Mouse (Mus musculus): ENCODE data around the gene Tstd2. TPM values are rescaled to one million over a fixed set of nuclear protein-coding genes. Genes with fewer than 3 reads are reported as not detected.

Tstd2 gene
- total RNA-seq, 2 experiments from 2014 or later = 24.6 to 31.4 TPM

- no peak for DNase-seq (ENCODE audit: low spot score in 2 of 2)
Observed at GRCm38 (mm10) chr4:46085223-46085811, 53.2 kb downstream of the Tstd2 start.

DNA sequence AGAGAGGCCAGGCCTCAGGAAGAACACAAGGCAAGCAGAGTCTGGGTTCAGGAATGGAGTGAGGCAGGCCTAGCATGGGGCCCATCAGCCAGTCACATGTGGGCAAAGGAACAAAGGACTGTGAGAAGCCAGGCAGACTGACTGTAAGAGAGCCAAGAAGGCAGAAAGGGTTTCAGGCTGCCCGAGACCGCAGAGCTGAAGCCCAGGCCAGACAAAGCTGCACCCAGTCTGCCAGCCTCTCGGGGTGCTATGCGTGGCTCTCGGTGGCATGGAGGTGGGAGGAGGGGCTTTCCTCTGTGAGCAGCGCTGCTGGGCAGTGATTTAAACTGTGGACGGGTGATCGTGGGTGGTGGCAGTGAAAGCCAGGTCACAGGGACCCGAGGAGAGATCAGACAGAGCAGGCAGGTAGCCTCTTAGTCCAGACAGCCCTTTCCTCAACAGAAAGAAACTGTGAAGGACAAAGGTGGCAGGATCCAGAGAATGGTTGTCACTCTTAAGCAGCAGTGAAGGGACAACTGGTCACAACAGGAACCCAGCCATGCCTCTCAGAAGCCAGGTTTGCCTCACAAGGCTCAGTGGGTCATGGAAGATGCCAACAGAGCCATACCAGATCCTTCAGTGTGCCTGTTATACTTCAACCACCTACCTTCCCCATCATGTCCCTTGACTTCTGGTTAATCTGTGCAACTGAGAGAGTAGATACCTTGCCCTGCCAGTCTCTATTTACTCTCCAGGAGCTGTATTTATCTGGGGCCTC, 53.9 kb downstream of the Tstd2 start:
- no peak for DNase-seq (ENCODE audit: low spot score in 2 of 2)

- DNase-seq (ENCODE audit: low spot score in 2 of 2) = no peak
Observed at GRCm38 (mm10) chr4:46082555-46082954, 55.9 kb downstream of the Tstd2 start.

DNA sequence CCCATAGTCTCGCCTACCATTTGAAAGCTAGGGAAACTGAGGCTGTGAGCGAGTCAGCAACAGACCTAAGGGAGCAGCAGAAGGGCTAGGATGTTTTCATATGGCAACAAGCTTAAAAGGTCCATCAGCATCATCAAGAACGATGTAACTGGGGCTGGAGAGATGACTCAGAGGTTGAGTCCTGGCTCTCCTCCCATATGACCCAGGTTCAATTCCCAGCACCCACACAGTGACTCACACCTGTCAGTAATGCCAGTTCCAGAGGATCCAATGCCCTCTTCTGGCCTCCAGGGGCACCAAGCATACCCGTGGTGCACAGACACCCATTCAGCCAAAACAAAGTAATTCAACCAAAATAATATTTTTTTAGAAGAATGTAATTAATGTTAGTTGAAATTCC, 58.2 kb downstream of the Tstd2 start:
- no peak for DNase-seq (ENCODE audit: low spot score in 2 of 2)

DNA sequence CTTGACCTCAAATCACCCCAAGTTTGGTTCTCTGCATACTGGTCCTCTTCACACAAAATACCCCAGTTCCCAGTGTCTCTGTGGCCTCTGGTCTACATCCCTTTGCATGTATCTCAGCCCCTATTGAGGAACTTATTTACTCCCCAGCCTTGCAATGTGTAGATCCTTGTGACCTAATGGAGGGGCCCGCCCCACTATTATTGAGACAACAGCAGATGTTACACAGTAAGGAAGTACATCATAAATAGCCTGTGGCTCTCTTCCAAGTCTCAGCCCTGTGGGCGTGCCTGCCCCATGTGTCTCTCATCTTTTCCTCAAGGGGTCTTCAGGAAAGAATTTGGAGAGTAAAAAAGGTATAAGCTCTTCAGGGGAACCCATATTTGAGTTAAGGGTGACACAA, 61.6 kb downstream of the Tstd2 start:
- no peak for DNase-seq (ENCODE audit: low spot score in 2 of 2)

DNA sequence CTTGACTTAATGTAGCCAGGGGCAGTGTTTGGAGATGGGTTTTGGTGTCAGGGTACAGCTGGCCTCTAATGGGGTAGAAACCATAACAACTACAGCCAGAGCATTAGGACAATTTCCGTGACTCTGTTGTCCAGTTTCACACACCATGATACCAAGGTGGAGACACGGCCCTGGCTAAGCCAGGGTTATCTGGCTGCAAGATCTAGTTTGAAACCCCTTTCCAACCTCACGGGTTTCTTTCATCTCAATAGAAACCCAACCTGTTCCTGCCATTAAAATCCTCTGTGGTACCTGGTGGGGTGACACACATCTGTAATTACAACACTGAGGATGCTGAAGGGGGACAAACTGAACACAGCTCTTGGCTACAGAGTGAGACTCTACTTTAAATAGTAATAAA, 62.8 kb downstream of the Tstd2 start:
- no peak for DNase-seq (ENCODE audit: low spot score in 2 of 2)

GRCm38 (mm10) chr4:46073736-46074135, 64.8 kb downstream of the Tstd2 start:
- no peak for DNase-seq (ENCODE audit: low spot score in 2 of 2)

- DNase-seq (ENCODE audit: low spot score in 2 of 2) = no peak
Observed at GRCm38 (mm10) chr4:46072631-46073030, 65.9 kb downstream of the Tstd2 start.

GRCm38 (mm10) chr4:46069851-46070482, 68.5 kb downstream of the Tstd2 start:
- DNase-seq (ENCODE audit: low spot score in 2 of 2) = no peak

- no peak for DNase-seq (ENCODE audit: low spot score in 2 of 2)
Observed at GRCm38 (mm10) chr4:46068573-46068972, 69.9 kb downstream of the Tstd2 start.

DNA sequence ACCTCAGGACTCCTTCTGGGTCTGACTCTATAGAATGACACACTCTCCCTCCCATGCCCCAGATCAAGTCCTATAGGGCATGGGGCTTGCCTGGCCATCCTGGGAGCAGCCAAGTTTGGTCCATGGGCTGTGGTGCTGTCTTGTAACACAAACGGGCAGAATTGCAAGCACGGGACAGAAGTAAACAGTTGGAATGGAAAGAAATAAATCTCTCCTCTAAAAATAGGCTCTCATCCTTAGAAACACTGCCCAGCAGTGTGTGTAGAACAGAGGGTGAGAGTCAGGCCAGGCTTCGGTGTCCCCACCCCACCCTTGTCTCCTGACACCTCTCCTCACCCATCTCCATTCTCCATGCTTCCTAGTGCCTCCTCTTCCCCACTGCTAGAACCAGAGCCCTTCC, 70.4 kb downstream of the Tstd2 start:
- no peak for DNase-seq (ENCODE audit: low spot score in 2 of 2)

DNA sequence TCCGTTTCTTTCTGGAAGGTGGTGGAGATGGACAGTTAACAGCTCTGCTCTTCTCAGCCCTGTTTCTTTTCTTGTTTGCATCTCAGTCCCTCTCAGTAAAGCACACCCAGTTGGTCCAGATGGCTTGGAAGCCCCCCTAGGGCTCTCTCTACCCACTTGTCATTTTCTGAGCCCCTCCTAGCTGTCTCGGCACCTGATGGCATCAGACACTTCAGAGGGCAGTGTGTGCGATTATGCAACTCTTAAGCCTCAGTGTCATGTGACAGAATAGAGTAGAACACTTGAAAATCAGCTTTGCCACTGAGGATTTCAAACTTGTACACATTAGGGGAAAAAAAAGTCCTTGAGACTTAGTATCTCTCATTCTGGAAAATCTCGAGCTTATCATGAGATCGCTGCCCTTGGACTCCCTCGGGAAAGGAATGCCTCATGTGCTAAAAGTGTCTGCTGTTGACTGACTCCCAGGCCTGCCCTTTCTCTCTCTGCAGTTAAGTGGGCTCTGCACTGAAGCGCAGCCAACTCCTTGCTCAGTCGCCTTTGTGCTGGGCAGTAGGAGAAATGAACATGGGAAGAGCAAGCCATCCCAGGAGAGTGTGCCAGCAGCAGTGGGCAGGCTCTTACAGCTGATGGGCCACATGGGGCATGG, 72.7 kb downstream of the Tstd2 start:
- DNase-seq (ENCODE audit: low spot score in 2 of 2) = no peak

DNA sequence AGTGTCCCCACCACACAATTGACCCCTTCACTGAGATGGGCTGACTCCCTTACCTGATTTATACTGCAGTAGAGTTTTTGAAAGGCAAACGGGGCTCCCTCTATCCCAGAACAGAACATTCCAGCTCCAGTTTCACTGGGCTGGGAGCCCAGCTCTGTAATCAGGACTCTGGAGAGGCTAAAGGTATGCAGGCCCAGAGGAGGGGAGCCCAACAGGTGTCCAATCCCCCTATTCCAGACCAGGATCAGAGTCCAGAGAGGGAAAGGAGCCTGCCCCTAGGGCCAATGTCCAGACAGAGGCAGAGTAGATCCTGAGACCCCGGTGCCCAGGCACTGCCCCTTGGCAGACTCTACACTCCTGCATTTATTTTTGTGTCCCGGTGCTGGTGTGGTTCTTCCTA, 73.5 kb downstream of the Tstd2 start:
- no peak for DNase-seq (ENCODE audit: low spot score in 2 of 2)

Other genes with a start within 250 kb of the Tstd2 start
- gene Ccdc180, start 248.4 kb downstream of the Tstd2 start, total RNA-seq (2021) = under 1 TPM in 1 of 2 experiments, not detected in 1; 0.10 TPM
- 10 to 100 TPM; 27.8 to 30.4 TPM for gene Tdrd7, start 173.4 kb downstream of the Tstd2 start, total RNA-seq (2021)
- gene Tmod1, start 99.8 kb downstream of the Tstd2 start, total RNA-seq (2021) = 1 to 10 TPM; 4.5 to 7.9 TPM
- 10 to 100 TPM; 44.5 to 48.5 TPM for gene Ncbp1, start 81 bp downstream of the Tstd2 start, total RNA-seq (2021)
- gene Xpa, start 57.6 kb upstream of the Tstd2 start, total RNA-seq (2021) = 10 to 100 TPM; 12.6 to 17.7 TPM
- not detected for gene Foxe1, start 204.9 kb upstream of the Tstd2 start, total RNA-seq (2021)